Mouse (Mus musculus) kidney, embryonic 15.5 days (tissue): ENCODE data around the gene A630089N07Rik. TPM values are rescaled to one million over a fixed set of nuclear protein-coding genes. Genes with fewer than 3 reads are reported as not detected.
"Not testable (repeated sequence)": the region's sequence is repeated elsewhere in the genome, so short reads cannot be mapped to it uniquely, and the experiment has no call there.

Source experiments
- ATAC-seq: fragments of 200-750 bp; cut with Nextera tagmentation; replicated peaks from 2 replicates; pipeline ENCODE4 v1.8.0; 2017; ENCODE audit warnings: moderate TSS enrichment; ENCODE audit not compliant: low FRiP score
- H3K27ac ChIP-seq: fragments of 300-500 bp; sonication (generic); 2 replicates; pipeline ENCODE4 v1.5.1; 2015; ENCODE audit warnings: mild to moderate bottlenecking, inconsistent platforms
- H3K27me3 ChIP-seq: fragments of 300-500 bp; sonication (generic); 2 replicates; pipeline ENCODE4 v1.6.1; 2015; ENCODE audit warnings: inconsistent platforms
- H3K36me3 ChIP-seq: fragments of 300-500 bp; sonication (generic); 2 replicates; pipeline ENCODE4 v1.6.1; 2015; ENCODE audit warnings: inconsistent platforms
- H3K4me1 ChIP-seq: fragments of 300-500 bp; sonication (generic); 2 replicates; pipeline ENCODE4 v1.6.1; 2015; ENCODE audit warnings: inconsistent platforms
- H3K4me2 ChIP-seq: fragments of 300-500 bp; sonication (generic); 2 replicates; pipeline ENCODE4 v1.6.1; 2015; ENCODE audit warnings: moderate library complexity, mild to moderate bottlenecking, inconsistent platforms
- H3K4me3 ChIP-seq: fragments of 300-500 bp; sonication (generic); replicated peaks from 2 replicates; pipeline ENCODE4 v1.5.1; 2015; ENCODE audit warnings: mild to moderate bottlenecking, inconsistent platforms
- H3K9ac ChIP-seq: fragments of 300-500 bp; sonication (generic); 2 replicates; pipeline ENCODE4 v1.6.1; 2015; ENCODE audit warnings: mild to moderate bottlenecking, inconsistent platforms
- H3K9me3 ChIP-seq: fragments of 300-500 bp; sonication (generic); replicated peaks from 2 replicates; pipeline ENCODE4 v1.6.1; 2016; ENCODE audit warnings: inconsistent platforms
- WGBS: fragments of 180-500 bp; shearing (Covaris S2); methylation state at CpG from one replicate; pipeline ENCODE4 v1.1.7; 2015; ENCODE audit warnings: mixed read lengths; 5-methylcytosine and 5-hydroxymethylcytosine counted together
- polyA plus RNA-seq: library from polyadenylated mRNA; unstranded; fragments of >200 nt; fragmentation: Nextera tagmentation; extraction: Ambion mirVana; gene quantifications from 2 replicates; pipeline ENCODE4 v1.2.1, GENCODE M21; 2015

A630089N07Rik gene
- polyA plus RNA-seq, 1 experiment from 2014 or later = 27.7 TPM

DNA sequence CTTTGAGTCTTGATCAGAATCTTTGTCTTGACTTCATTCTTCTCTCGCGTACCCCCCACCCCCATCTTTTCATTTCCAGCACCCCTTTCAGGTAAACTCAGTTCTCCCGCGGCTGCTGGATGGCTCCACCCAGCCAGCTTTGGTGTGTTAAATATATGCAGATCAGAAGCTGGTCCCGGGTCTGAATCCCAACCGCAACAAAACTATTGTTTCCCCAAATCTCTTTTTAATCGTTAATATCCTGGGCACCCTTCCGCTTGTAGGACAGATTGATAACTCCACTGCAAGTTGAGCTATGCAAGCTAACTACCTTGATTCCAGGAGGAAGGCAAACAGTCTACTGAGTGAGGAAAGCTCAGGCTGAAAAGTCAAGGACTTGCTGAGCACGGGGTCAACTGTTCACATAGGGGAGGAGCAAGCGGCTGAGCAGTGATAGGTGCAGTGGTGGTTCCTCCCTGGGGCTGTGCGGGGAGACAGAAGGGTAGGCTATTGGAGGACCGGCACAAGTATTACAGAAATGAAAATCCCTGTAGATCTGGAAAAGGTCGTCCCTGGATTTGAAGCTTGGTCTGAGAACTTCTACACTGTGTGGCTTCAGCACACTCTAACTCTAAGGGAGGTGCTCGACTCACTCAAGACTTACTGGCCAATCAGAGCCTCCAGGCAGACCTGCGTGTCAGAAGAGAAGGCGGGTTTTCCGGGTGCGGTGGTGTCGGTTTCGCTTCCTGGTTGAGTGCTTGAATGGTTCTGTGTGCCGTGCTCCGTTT, 85.5 kb downstream of the A630089N07Rik start, which contains the start of gene B230307C23Rik:
TSS of gene B230307C23Rik (plus strand) at position 700 of the 767 bp plus-strand sequence.
- Histone ChIP-seq H3K36me3 (peaks cover 10% of the 10 kb centered on the region; the same call in 1 of the 2 replicates), H3K9ac (peak within 1 kb of the TSS; percentile 50), H3K9me3 (peaks cover 9% of the 10 kb centered on the region), H3K4me3 (peak within 1 kb of the TSS; percentile 60), H3K4me1 (peaks cover 16% of the 10 kb centered on the region), H3K27me3 (no peaks in the 10 kb centered on the region), H3K27ac (peak within 1 kb of the TSS; percentile 95), H3K4me2 (peak within 1 kb of the TSS; percentile 71)
- WGBS = 4% methylated on average over 22 of the region's 22 CpGs
- ATAC-seq = peak; percentile 99

DNA sequence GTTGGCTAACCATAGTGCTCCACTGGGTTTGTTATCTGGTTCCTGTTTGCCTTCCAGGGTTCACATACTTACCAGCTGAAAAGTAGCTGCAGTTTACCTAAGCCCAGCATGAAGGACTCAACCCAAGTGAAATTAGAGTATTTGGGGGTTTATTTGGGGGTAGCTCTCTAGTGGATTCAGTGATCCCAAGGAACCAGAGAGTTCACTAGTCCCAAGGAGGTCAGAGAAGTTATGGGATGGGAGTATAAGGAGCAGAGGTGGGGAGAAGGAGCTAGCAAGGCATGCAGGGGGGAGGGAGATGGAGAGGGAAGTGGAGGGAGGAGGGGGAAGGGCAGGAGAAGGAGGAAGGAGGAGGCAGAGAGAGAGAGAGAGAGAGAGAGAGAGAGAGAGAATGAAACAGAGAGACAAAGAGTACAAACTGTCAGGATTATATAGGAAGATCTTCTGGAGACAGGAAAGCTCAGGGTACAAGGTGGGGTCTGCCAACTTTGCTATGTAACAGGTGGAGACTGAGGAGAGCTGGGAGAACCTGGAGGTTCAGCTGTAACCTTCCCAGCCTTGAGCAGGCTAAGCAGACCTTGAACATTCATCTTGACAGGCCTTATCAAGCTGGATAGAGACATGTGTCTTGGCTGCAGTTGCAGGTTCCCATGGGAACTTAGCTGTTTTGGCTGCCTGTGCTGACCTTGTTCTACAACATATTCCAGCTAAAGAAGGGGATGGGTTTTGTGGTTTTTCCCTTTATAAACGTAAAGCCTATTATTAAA, 86.2 kb downstream of the A630089N07Rik start:
- Histone ChIP-seq H3K9me3 (peaks cover 9% of the 10 kb centered on the region), H3K36me3 (peaks cover 10% of the 10 kb centered on the region; the same call in 1 of the 2 replicates), H3K4me2 (peak overlapping the region; percentile 71), H3K4me1 (peaks cover 16% of the 10 kb centered on the region), H3K9ac (peak overlapping the region; percentile 50), H3K27ac (peak overlapping the region; percentile 95), H3K4me3 (peak overlapping the region; percentile 60), H3K27me3 (no peaks in the 10 kb centered on the region)
- ATAC-seq = no peak
- 24% methylated on average over 1 of the region's 1 CpGs for WGBS

DNA sequence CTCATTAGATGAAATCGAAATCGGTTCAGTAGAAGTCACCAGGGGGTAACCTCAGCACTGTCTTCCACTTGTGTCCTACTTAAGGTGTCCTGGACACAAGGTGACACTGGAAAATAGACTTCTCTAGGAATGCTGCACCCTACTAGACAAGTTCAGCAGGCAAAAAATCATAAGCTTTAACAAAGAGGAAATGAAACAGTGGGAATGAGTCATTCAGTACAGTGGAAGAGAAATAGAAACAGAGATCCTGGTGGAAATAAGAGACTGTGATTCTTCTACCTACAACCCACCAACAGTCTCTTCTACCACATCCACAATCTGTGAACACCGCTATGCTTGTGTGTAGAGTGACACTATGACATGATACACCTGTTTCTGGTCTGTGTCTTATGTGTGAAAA, 89.8 kb downstream of the A630089N07Rik start:
- not testable (repeated sequence) for H3K4me1 ChIP-seq, H3K4me3 ChIP-seq, H3K27me3 ChIP-seq, H3K4me2 ChIP-seq, H3K36me3 ChIP-seq, H3K9me3 ChIP-seq, H3K9ac ChIP-seq, H3K27ac ChIP-seq, ATAC-seq
- WGBS = 84% methylated on average over 3 of the region's 3 CpGs

DNA sequence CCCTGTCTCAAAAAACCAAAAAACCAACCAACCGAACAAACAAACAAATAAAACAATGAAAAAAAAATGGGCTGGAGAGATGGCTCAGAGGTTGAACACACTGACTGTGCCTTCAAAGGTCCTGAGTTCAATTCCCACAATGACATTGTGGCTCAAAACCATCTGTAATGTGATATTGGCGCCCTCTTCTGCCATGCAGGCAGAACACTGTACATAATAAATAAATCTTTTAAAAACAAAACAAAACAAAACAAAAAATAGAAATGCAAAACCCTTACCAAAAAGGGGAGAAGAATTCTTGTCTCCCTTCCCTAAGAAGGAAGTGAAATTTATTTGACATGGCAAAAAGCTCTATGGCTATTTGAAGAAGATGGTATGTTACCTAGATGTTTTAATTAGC, 90.7 kb downstream of the A630089N07Rik start:
- Histone ChIP-seq H3K9ac (no peak overlapping the region), H3K4me2 (no peak overlapping the region), H3K27me3 (no peaks in the 10 kb centered on the region), H3K4me1 (peaks cover 7% of the 10 kb centered on the region), H3K4me3 (no peak overlapping the region), H3K36me3 (no peaks in the 10 kb centered on the region), H3K9me3 (no peaks in the 10 kb centered on the region), H3K27ac (no peak overlapping the region)
- ATAC-seq = no peak
- WGBS = 75% methylated on average over 2 of the region's 2 CpGs

DNA sequence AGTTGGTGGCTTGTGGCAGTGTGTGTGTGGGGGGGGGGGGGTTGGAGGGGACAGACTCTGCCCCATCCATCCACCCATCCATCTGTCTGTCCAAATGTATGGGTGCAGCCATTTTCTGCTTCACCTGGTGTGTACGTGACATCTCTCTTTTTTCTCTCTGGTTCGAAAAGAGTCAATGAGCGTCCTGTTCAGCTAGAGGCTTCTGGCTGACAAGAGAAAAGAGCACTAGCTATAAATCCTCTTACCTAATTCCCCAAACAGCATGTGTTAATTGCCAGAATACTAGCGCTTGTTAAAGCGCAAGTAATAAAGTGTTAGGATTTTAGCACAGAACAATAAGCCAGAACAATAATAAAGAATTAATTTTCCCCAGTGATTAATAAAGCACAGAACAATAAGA, 97.7 kb downstream of the A630089N07Rik start:
- no peak overlapping the region for H3K9ac ChIP-seq
- no peaks in the 10 kb centered on the region for H3K4me1 ChIP-seq
- no peaks in the 10 kb centered on the region for H3K9me3 ChIP-seq
- no peaks in the 10 kb centered on the region for H3K36me3 ChIP-seq
- WGBS = 45% methylated on average over 5 of the region's 5 CpGs
- no peak overlapping the region for H3K4me2 ChIP-seq
- no peak overlapping the region for H3K4me3 ChIP-seq
- H3K27ac ChIP-seq = no peak overlapping the region
- H3K27me3 ChIP-seq = no peaks in the 10 kb centered on the region
- no peak for ATAC-seq

DNA sequence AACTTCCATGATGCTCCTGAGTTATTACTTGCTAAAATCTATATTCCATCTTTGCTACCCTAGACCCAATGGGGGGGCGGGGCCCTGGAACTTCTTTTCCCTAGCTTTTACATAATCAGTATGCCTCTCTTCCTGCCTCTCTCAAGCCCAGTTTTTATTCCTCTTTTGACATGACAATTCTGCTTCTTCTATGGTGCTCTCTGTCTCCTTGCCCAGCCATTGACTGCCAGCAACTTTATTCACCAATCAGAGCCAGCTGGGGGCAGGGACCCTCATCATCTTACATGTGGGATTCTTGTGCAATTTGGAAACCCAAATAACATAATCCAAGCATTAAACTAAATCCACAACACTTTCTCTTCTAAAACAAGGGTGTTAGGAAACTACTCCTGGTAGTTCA, 100.9 kb downstream of the A630089N07Rik start:
- Histone ChIP-seq H3K9me3 (no peaks in the 10 kb centered on the region), H3K27me3 (no peaks in the 10 kb centered on the region), H3K4me2 (no peak overlapping the region), H3K4me3 (no peak overlapping the region), H3K9ac (no peak overlapping the region), H3K36me3 (no peaks in the 10 kb centered on the region), H3K4me1 (no peaks in the 10 kb centered on the region), H3K27ac (no peak overlapping the region)
- ATAC-seq = no peak
- 91% methylated on average over 1 of the region's 1 CpGs for WGBS

DNA sequence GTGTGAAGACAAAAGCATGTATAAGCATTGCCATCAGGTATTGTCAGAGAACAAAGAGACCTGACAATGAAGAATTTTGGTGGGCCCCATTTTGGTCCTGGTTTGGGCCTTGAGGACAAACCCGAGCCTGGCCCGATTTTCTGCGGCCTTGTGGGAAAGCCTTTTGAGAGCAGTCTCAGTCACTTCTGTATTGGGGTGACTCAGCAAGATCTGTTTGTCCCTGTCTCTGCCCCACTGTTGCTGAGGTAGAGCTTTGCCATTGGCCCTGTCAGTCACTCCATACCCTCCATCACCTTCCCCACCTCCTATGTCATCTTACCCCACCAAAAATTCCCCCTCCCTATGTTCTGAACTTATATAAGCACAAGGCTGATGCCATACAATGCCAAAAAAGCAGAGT, 104.5 kb downstream of the A630089N07Rik start:
- Histone ChIP-seq H3K27ac (no peak overlapping the region), H3K4me3 (no peak overlapping the region), H3K4me2 (no peak overlapping the region), H3K36me3 (no peaks in the 10 kb centered on the region), H3K9me3 (no peaks in the 10 kb centered on the region), H3K27me3 (no peaks in the 10 kb centered on the region), H3K4me1 (no peaks in the 10 kb centered on the region), H3K9ac (no peak overlapping the region)
- 93% methylated on average over 3 of the region's 3 CpGs for WGBS
- no peak for ATAC-seq

DNA sequence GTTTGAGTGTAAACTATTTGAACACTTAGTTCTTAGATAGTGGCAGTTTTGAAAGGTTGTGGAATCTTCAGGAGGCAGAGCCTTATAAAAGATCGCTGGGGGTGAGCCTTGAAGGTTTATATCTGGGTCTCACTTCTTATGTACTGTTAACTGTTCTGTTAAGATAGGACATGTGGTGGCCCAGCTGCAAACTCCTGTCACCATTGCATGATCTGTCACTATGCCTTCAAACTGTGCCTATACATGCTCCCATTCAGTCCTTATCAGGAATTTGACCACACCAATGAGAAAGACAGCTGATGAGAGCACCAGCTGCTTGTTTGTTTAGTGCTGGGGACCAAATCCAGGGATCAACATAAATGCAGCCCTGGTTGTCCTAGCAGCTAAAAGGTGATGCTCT, 105.0 kb downstream of the A630089N07Rik start:
- no peak for ATAC-seq
- H3K27ac ChIP-seq = no peak overlapping the region
- no peak overlapping the region for H3K9ac ChIP-seq
- H3K4me3 ChIP-seq = no peak overlapping the region
- no peaks in the 10 kb centered on the region for H3K27me3 ChIP-seq
- H3K36me3 ChIP-seq = no peaks in the 10 kb centered on the region
- H3K9me3 ChIP-seq = no peaks in the 10 kb centered on the region
- no peaks in the 10 kb centered on the region for H3K4me1 ChIP-seq
- WGBS = 84% methylated on average over 1 of the region's 1 CpGs
- H3K4me2 ChIP-seq = no peak overlapping the region

DNA sequence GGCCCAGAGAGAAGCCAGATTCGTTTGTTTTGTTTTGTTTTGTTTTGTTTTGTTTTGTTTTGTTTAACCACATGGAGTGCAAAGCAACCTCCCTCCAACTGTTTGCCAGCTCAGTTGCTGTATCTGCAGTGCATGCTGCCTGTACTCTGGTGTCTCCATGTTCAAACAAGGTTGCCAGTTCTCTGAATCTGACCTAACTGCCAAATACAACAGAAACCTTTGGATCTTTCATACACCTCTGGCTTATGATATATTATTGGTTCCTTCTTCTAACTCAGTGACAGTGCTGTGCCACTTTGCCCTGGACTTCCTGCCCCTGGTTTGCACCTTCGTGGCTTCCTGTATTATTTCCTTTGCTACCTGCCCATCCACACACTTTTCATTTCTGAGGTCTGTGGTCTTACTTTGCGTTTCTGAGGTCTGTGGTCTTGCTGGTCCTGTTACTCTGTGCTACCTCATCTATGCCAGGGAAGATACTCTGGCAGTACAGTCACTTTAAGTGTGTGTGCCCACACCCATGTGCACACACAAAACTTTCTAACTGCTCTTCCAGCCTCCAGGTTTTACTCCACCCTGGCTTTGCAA, 118.2 kb downstream of the A630089N07Rik start:
- Histone ChIP-seq H3K36me3 (peaks cover 8% of the 10 kb centered on the region; the same call in 1 of the 2 replicates), H3K4me2 (no peak overlapping the region), H3K9me3 (no peaks in the 10 kb centered on the region), H3K4me1 (peaks cover 8% of the 10 kb centered on the region), H3K27me3 (no peaks in the 10 kb centered on the region), H3K27ac (no peak overlapping the region), H3K4me3 (no peak overlapping the region), H3K9ac (no peak overlapping the region)
- no peak for ATAC-seq
- 81% methylated on average over 3 of the region's 3 CpGs for WGBS

DNA sequence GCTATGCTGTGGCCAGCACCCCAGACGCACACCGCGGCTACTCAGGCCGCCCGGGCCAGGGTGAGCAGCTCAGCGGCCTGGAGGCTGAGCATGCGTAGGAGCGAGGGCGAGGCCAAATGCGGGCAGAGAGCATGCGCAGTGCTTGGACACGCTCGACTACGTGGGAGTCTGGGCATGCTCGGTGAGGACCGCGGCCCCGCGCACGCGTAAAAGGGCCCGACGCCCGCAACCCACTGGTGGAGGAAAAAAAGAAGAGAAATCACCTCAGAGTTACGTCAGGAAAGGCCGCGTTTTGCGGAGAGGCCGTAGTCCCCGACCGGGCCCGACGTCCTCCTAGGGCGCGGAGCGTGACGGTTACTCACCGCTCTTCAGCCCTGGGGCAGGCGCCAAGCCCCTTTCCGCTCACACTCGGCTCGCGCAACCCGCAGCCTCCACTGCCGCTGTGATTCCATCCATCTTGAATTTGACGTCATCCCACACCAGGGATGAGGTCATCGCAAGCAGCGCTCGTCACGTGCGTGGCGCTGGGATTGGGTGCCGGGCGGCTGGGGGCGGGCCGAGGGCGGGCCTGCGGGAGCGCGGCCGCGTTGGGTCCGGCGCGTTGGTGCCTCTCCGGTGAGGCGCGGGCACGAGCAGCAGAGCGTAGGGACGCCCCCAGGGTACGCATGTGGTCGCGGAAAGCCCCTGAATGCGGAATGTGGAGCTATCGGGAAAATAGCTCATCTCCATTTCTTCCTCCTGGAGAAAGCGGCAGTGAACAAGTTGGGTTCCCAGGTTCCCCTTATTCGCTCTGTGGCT, 119.9 kb downstream of the A630089N07Rik start, which contains the start of the genes C2cd2 and Zbtb21:
TSS of gene C2cd2 (minus strand) at position 448 of the 798 bp plus-strand sequence.
TSS of gene Zbtb21 (minus strand) at position 472 of the 798 bp plus-strand sequence.
- peak within 1 kb of the TSS; percentile 91 for H3K4me3 ChIP-seq
- H3K4me2 ChIP-seq = peak within 1 kb of the TSS; percentile 78
- peaks cover 8% of the 10 kb centered on the region; the same call in 1 of the 2 replicates for H3K36me3 ChIP-seq
- H3K9me3 ChIP-seq = no peaks in the 10 kb centered on the region
- H3K27me3 ChIP-seq = no peaks in the 10 kb centered on the region
- H3K9ac ChIP-seq = peak within 1 kb of the TSS; percentile 93
- peaks cover 12% of the 10 kb centered on the region for H3K4me1 ChIP-seq
- ATAC-seq = peak; percentile 99
- H3K27ac ChIP-seq = peak within 1 kb of the TSS; percentile 99
- WGBS = under 1% methylated on average over 78 of the region's 78 CpGs

DNA sequence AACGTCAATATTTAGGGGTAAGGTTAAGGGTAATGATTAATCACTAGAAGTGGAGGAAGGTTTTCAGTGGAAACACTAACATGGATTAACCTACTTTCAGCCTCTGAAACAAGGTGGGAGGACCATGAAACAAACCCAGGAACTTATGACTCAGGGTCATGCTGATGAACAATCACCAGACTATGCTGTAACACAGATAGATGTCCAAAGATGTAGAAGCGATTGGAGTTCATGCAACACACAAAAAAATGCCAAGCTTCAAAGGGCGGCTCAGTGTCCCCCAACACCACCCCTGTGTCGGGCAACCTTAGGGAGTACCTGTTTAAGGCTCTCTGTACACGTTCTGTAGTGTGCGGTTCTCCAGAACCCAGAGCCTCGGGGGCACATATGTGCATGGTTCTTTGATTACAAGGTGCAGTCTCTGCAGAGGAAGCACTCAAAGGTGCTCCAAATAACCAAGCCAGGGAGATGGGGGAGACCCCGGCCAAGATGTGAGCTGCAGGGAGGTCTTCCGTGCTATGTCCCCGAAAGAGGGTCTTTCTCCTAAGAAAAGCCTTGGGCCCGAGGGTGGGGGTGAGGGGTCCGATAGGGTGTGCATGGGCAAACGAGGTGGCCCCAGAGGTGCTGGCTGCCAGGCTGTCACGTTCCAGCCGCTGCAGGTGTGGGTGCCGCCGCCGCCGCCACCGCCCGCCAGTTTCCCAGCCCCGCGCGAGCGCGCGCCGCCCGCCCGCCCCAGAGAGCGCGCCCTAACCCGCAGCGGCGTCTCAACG, 120.7 kb downstream of the A630089N07Rik start:
- Histone ChIP-seq H3K9me3 (no peaks in the 10 kb centered on the region), H3K27ac (peak overlapping the region; percentile 99), H3K36me3 (peaks cover 11% of the 10 kb centered on the region), H3K4me1 (peaks cover 12% of the 10 kb centered on the region), H3K9ac (peak overlapping the region; percentile 93), H3K4me2 (peak overlapping the region; percentile 78), H3K27me3 (no peaks in the 10 kb centered on the region), H3K4me3 (peak overlapping the region; percentile 91)
- ATAC-seq = no peak; the same call in none of the 2 replicates
- 7% methylated on average over 36 of the region's 36 CpGs for WGBS
